Mouse (Mus musculus): Measurements from ENCODE around the gene Tnni1. TPM values are rescaled to one million over a fixed set of nuclear protein-coding genes. Genes with fewer than 3 reads are reported as not detected.

Gene Tnni1
- total RNA-seq, 1 experiment = 1.1 TPM

DNA sequence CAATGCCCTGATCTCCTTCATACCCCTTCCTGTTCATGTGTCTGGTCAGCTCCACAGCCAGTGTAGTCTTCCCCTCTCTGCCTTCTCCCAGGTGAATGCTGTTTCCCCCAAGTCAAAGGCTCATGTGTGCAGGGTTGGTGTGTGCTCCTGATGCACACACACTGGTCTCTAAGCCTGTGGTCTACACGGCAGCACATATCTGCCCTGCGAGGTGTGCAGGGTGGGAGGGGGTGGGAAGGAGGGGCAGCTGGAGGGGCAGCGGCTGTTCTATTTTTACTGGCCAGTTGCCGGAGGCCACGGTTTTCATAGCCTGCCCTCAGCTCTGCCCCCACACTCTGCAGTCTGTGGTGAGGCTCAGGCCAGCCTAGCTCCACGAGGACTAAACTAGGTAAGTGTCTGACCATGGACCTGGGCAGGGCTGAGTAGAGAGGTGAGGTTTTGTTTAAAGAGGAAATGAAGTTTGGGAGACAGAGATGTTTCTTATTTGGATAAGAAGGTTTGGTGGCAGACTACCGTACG lies 19.9 kb downstream of the Tnni1 start:
- Histone ChIP-seq H3K36me3 (ENCODE audit: control insufficient read depth, insufficient read depth, low read length, poor library complexity, severe bottlenecking) (no peaks in the 10 kb centered on the region), H3K27ac (ENCODE audit: insufficient read depth, low read depth, low read length, poor library complexity, severe bottlenecking) (no peak overlapping the region), H3K4me3 (ENCODE audit: insufficient read depth in 1 of 2, low read depth in 1 of 2, low read length in 2 of 2, poor library complexity in 1 of 2, severe bottlenecking in 1 of 2) (no peak overlapping the region), H3K9me3 (ENCODE audit: control insufficient read depth, insufficient read depth, low read depth, low read length) (no peaks in the 10 kb centered on the region), H3K4me1 (ENCODE audit: control insufficient read depth in 2 of 2, insufficient read depth in 2 of 2, low read length in 2 of 2, poor library complexity in 1 of 2) (peaks cover 2 to 11% of the 10 kb centered on the region in 2 experiments; a peak in 3 of 4 replicates), H3K9ac (ENCODE audit: insufficient read depth, low read depth, low read length, poor library complexity, severe bottlenecking) (no peak overlapping the region)
- no peak for TF ChIP-seq ZNF384 (IDR thresholded peaks at IDR 0.05; ENCODE audit: low read depth, low read length)
- TF ChIP-seq HCFC1 (IDR thresholded peaks at IDR 0.05; ENCODE audit: borderline replicate concordance, insufficient read depth, low read length) = no peak
- TF ChIP-seq CHD2 (IDR thresholded peaks at IDR 0.05; ENCODE audit: low read depth, low read length) = no peak
- TF ChIP-seq MAFK (IDR thresholded peaks at IDR 0.05; ENCODE audit: insufficient read depth, low read depth, low read length) = no peak
- TF ChIP-seq ZC3H11A (IDR thresholded peaks at IDR 0.05; ENCODE audit: borderline replicate concordance, low read depth, low read length) = no peak
- in situ Hi-C loops (cut with MboI; ENCODE audit: low sequenced_read_pairs in 2 of 2, unreplicated experiment in 2 of 2) = no loop called here
- DNase-seq (ENCODE audit: low read depth, low spot score) = no peak

- no peaks in the 10 kb centered on the region for H3K9me3 ChIP-seq (ENCODE audit: control insufficient read depth, insufficient read depth, low read depth, low read length)
- in situ Hi-C loops (cut with MboI; ENCODE audit: low sequenced_read_pairs in 2 of 2, unreplicated experiment in 2 of 2) = no loop called here
- no peak overlapping the region for H3K27ac ChIP-seq (ENCODE audit: insufficient read depth, low read depth, low read length, poor library complexity, severe bottlenecking)
- TF ChIP-seq ZC3H11A (IDR thresholded peaks at IDR 0.05; ENCODE audit: borderline replicate concordance, low read depth, low read length) (no peak), HCFC1 (IDR thresholded peaks at IDR 0.05; ENCODE audit: borderline replicate concordance, insufficient read depth, low read length) (no peak), CHD2 (IDR thresholded peaks at IDR 0.05; ENCODE audit: low read depth, low read length) (no peak), MAFK (IDR thresholded peaks at IDR 0.05; ENCODE audit: insufficient read depth, low read depth, low read length) (no peak), ZNF384 (IDR thresholded peaks at IDR 0.05; ENCODE audit: low read depth, low read length) (no peak)
- peaks cover under 1% of the 10 kb centered on the region in 2 experiments; a peak in 1 of 4 replicates for H3K4me1 ChIP-seq (ENCODE audit: control insufficient read depth in 2 of 2, insufficient read depth in 2 of 2, low read length in 2 of 2, poor library complexity in 1 of 2)
- H3K4me3 ChIP-seq (ENCODE audit: insufficient read depth in 1 of 2, low read depth in 1 of 2, low read length in 2 of 2, poor library complexity in 1 of 2, severe bottlenecking in 1 of 2) = no peak overlapping the region
- no peak overlapping the region for H3K9ac ChIP-seq (ENCODE audit: insufficient read depth, low read depth, low read length, poor library complexity, severe bottlenecking)
- no peaks in the 10 kb centered on the region for H3K36me3 ChIP-seq (ENCODE audit: control insufficient read depth, insufficient read depth, low read length, poor library complexity, severe bottlenecking)
- DNase-seq (ENCODE audit: low read depth, low spot score) = no peak
Measured at GRCm38 (mm10) chr1:135800192-135800950, 21.1 kb downstream of the Tnni1 start.

DNA sequence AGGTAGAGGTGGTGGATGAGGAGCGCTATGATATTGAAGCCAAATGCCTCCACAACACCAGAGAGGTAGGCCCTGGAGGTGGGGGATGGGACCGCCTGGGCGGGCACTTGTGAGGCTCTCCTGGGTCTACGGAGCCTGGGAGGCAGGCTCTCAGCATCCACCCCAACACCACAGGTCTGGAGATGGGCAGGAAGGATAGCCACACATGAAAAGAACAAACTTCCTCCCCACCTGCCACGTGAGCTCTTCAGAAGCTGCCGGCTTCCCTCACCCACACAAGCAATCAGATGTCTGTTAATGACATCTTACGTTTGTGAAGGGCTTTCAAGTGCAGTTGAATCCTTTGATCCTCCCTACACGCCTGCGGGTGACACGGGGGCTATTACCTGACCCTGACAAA lies 28.3 kb downstream of the Tnni1 start:
- in situ Hi-C loops (cut with MboI; ENCODE audit: low sequenced_read_pairs in 2 of 2, unreplicated experiment in 2 of 2) = no loop called here
- DNase-seq (ENCODE audit: low read depth, low spot score) = no peak
- Histone ChIP-seq H3K4me3 (ENCODE audit: insufficient read depth in 1 of 2, low read depth in 1 of 2, low read length in 2 of 2, poor library complexity in 1 of 2, severe bottlenecking in 1 of 2) (no peak overlapping the region), H3K9me3 (ENCODE audit: control insufficient read depth, insufficient read depth, low read depth, low read length) (no peaks in the 10 kb centered on the region), H3K27ac (ENCODE audit: insufficient read depth, low read depth, low read length, poor library complexity, severe bottlenecking) (no peak overlapping the region), H3K4me1 (ENCODE audit: control insufficient read depth in 2 of 2, insufficient read depth in 2 of 2, low read length in 2 of 2, poor library complexity in 1 of 2) (peaks cover 0 to 10% of the 10 kb centered on the region in 2 experiments; a peak in 2 of 4 replicates), H3K9ac (ENCODE audit: insufficient read depth, low read depth, low read length, poor library complexity, severe bottlenecking) (no peak overlapping the region), H3K36me3 (ENCODE audit: control insufficient read depth, insufficient read depth, low read length, poor library complexity, severe bottlenecking) (no peaks in the 10 kb centered on the region)
- TF ChIP-seq ZNF384 (IDR thresholded peaks at IDR 0.05; ENCODE audit: low read depth, low read length) = no peak
- no peak for TF ChIP-seq HCFC1 (IDR thresholded peaks at IDR 0.05; ENCODE audit: borderline replicate concordance, insufficient read depth, low read length)
- TF ChIP-seq CHD2 (IDR thresholded peaks at IDR 0.05; ENCODE audit: low read depth, low read length) = no peak
- TF ChIP-seq ZC3H11A (IDR thresholded peaks at IDR 0.05; ENCODE audit: borderline replicate concordance, low read depth, low read length) = no peak
- no peak for TF ChIP-seq MAFK (IDR thresholded peaks at IDR 0.05; ENCODE audit: insufficient read depth, low read depth, low read length)

GRCm38 (mm10) chr1:135810180-135810579 lies 30.9 kb downstream of the Tnni1 start:
- TF ChIP-seq ZC3H11A (IDR thresholded peaks at IDR 0.05; ENCODE audit: borderline replicate concordance, low read depth, low read length) = no peak
- TF ChIP-seq ZNF384 (IDR thresholded peaks at IDR 0.05; ENCODE audit: low read depth, low read length) = no peak
- no peak for TF ChIP-seq HCFC1 (IDR thresholded peaks at IDR 0.05; ENCODE audit: borderline replicate concordance, insufficient read depth, low read length)
- no peak for TF ChIP-seq MAFK (IDR thresholded peaks at IDR 0.05; ENCODE audit: insufficient read depth, low read depth, low read length)
- no peak for TF ChIP-seq CHD2 (IDR thresholded peaks at IDR 0.05; ENCODE audit: low read depth, low read length)
- H3K36me3 ChIP-seq (ENCODE audit: control insufficient read depth, insufficient read depth, low read length, poor library complexity, severe bottlenecking) = no peaks in the 10 kb centered on the region
- no peak for DNase-seq (ENCODE audit: low read depth, low spot score)
- H3K27ac ChIP-seq (ENCODE audit: insufficient read depth, low read depth, low read length, poor library complexity, severe bottlenecking) = no peak overlapping the region
- H3K9ac ChIP-seq (ENCODE audit: insufficient read depth, low read depth, low read length, poor library complexity, severe bottlenecking) = no peak overlapping the region
- H3K4me1 ChIP-seq (ENCODE audit: control insufficient read depth in 2 of 2, insufficient read depth in 2 of 2, low read length in 2 of 2, poor library complexity in 1 of 2) = peaks cover 0 to 10% of the 10 kb centered on the region in 2 experiments; a peak in 2 of 4 replicates
- no peak overlapping the region for H3K4me3 ChIP-seq (ENCODE audit: insufficient read depth in 1 of 2, low read depth in 1 of 2, low read length in 2 of 2, poor library complexity in 1 of 2, severe bottlenecking in 1 of 2)
- in situ Hi-C loops (cut with MboI; ENCODE audit: low sequenced_read_pairs in 2 of 2, unreplicated experiment in 2 of 2) = no loop called here
- no peaks in the 10 kb centered on the region for H3K9me3 ChIP-seq (ENCODE audit: control insufficient read depth, insufficient read depth, low read depth, low read length)
